22 mouse cellular contexts compared by ENCODE assay signal in the genomic region with DNA sequence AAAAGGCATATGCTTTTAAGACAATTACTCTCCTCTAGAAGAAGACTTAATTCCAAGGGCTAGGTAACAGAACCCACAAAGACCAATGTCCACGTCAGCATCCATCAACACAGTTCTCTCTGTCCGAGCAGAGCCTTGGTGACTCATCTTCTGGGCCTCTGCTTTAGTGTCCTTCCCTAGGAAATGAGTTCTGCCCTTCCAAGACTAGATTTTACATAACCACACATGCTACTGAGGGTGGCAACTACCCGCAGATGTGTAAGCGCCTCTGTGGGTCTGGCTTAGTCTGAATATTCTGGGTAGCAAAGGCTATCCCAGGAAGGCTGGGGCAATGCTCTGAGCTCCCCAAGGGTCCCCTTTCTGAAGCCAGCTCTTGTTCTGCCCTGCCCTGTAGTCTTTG.
DNase-seq lines count a peak whose midpoint lies in the region; ATAC-seq and TF ChIP-seq lines count a peak whose summit lies in the region.
"Had no signal": no experiment of that assay in that cellular context is flagged by ENCODE, and none has a peak within 500 bp of the region (broad histone marks: within the 10 kb centered on the region; RNA-seq: fewer than 3 reads in every experiment).

No protein-coding gene starts in this region.

- peaks cover 13% of the 10 kb centered on the region for H3K36me3 ChIP-seq in hindbrain, embryonic 16.5 days (ENCODE audit: control insufficient read depth, insufficient read depth, low read length)

- ATAC-seq in hindbrain, embryonic 16.5 days, result no peak
- ATAC-seq: activated CD4-positive, CD25-positive, alpha-beta regulatory T cell, adult 4 months; forebrain, embryonic 15.5 days; intestine, embryonic 15.5 days; Patski had no signal

- no peak for TF ChIP-seq CTCF in layer of hippocampus, adult 2 months (conservative IDR thresholded peaks at IDR 0.05)

- H3K27me3 ChIP-seq in hindbrain, embryonic 16.5 days (replicated peaks; ENCODE audit: control insufficient read depth, insufficient read depth, low read length), result no peaks in the 10 kb centered on the region
- H3K27me3 ChIP-seq: embryonic facial prominence, embryonic 12.5 days; forebrain, embryonic 15.5 days; heart, embryonic 15.5 days; hindbrain, embryonic 13.5 days; intestine, embryonic 15.5 days; Patski had no signal

- 94% methylated on average over 4 of the region's 4 CpGs for WGBS in hindbrain, embryonic 16.5 days

- no peak overlapping the region for H3K4me2 ChIP-seq in hindbrain, embryonic 16.5 days (ENCODE audit: low read length)
- H3K4me2 ChIP-seq: embryonic facial prominence, embryonic 12.5 days; forebrain, embryonic 15.5 days; heart, embryonic 11.5 days; heart, embryonic 15.5 days; hindbrain, embryonic 13.5 days; intestine, embryonic 15.5 days had no signal

- no peaks in the 10 kb centered on the region for H3K4me1 ChIP-seq in hindbrain, embryonic 16.5 days (ENCODE audit: control insufficient read depth, insufficient read depth, low read depth, low read length)
- H3K4me1 ChIP-seq: embryonic facial prominence, embryonic 12.5 days; forebrain, embryonic 15.5 days; heart, embryonic 15.5 days; intestine, embryonic 15.5 days had no signal

- H3K27ac ChIP-seq in layer of hippocampus, adult 2 months, result peak overlapping the region; percentile 18; the same call in 1 of the 2 replicates
- no peak overlapping the region for H3K27ac ChIP-seq in hindbrain, embryonic 16.5 days (ENCODE audit: low read depth, low read length)
- H3K27ac ChIP-seq: embryonic facial prominence, embryonic 12.5 days; forebrain, embryonic 15.5 days; heart, adult 2 months; heart, embryonic 15.5 days; hindbrain, embryonic 13.5 days; intestine, embryonic 15.5 days had no signal

- DNase-seq in adrenal gland, adult (ENCODE audit: inconsistent age in 2 of 2, low spot score in 1 of 2), result peak; percentile 72 to 84
- DNase-seq in adrenal gland, adult 18-20 months (ENCODE audit: low spot score in 2 of 2), result no peak
- DNase-seq in layer of hippocampus, adult 2 months (ENCODE audit: low spot score in 2 of 2), result no peak
- DNase-seq in layer of hippocampus, adult 8-10 months (ENCODE audit: low spot score in 2 of 2), result no peak
- peak; percentile 10 for DNase-seq in adrenal gland, postnatal 10 days
- DNase-seq in lung, postnatal 36 days, result no peak
- DNase-seq: cerebellum, adult 11 months; cerebellum, adult 9-10 months; cerebellum, postnatal 25 days; gastrocnemius, postnatal 14 days; heart, adult 2 months; heart, postnatal 14 days; kidney, adult 18-20 months had no signal

- H3K4me3 ChIP-seq in layer of hippocampus, adult 2 months, result no peak overlapping the region
- no peak overlapping the region for H3K4me3 ChIP-seq in hindbrain, embryonic 16.5 days (ENCODE audit: low read length)
- H3K4me3 ChIP-seq: embryonic facial prominence, embryonic 12.5 days; forebrain, embryonic 15.5 days; heart, adult 2 months; heart, embryonic 15.5 days; hindbrain, embryonic 13.5 days; intestine, embryonic 15.5 days had no signal

- H3K9ac ChIP-seq in hindbrain, embryonic 16.5 days (ENCODE audit: low read depth, low read length), result no peak overlapping the region
- H3K9ac ChIP-seq: embryonic facial prominence, embryonic 12.5 days; forebrain, embryonic 15.5 days; heart, embryonic 15.5 days; hindbrain, embryonic 13.5 days; intestine, embryonic 15.5 days had no signal

- no peaks in the 10 kb centered on the region for H3K9me3 ChIP-seq in hindbrain, embryonic 16.5 days (ENCODE audit: control insufficient read depth, low read length)
- H3K9me3 ChIP-seq: embryonic facial prominence, embryonic 12.5 days; forebrain, embryonic 15.5 days; heart, embryonic 15.5 days; hindbrain, embryonic 13.5 days; intestine, embryonic 15.5 days had no signal

Comparison
In these comparisons a context has a peak if more than half of its experiments do, and no peak if none do; other contexts are left out.
1. DNase-seq: peak in adrenal gland, adult (2 of 2) and adrenal gland, postnatal 10 days (single experiment); none in adrenal gland, adult 18-20 months (0 of 2), layer of hippocampus, adult 2 months (0 of 2), layer of hippocampus, adult 8-10 months (0 of 2) and lung, postnatal 36 days (single experiment).